Mouse (Mus musculus) forebrain, embryonic 15.5 days (tissue): ENCODE measurements around the gene Ermard. TPM values are rescaled to one million over a fixed set of nuclear protein-coding genes. Genes with fewer than 3 reads are reported as not detected.

Experiments
- ATAC-seq: fragments of 200-750 bp; cut with Nextera tagmentation; replicated peaks from 2 replicates; pipeline ENCODE4 v1.8.0; 2017; ENCODE audit warnings: mild to moderate bottlenecking, moderate TSS enrichment, moderate library complexity
- H3K27ac ChIP-seq: fragments of 300-500 bp; sonication (generic); replicated peaks from 2 replicates; pipeline ENCODE4 v1.5.1; 2015; ENCODE audit warnings: mild to moderate bottlenecking, inconsistent platforms
- H3K27me3 ChIP-seq: fragments of 300-500 bp; sonication (generic); 2 replicates; pipeline ENCODE4 v1.6.1; 2015; ENCODE audit warnings: inconsistent platforms
- H3K36me3 ChIP-seq: fragments of 300-500 bp; sonication (generic); 2 replicates; pipeline ENCODE4 v1.6.1; 2015; ENCODE audit warnings: mild to moderate bottlenecking, inconsistent platforms
- H3K4me1 ChIP-seq: fragments of 300-500 bp; sonication (generic); 2 replicates; pipeline ENCODE4 v1.6.1; 2015; ENCODE audit warnings: inconsistent platforms
- H3K4me2 ChIP-seq: fragments of 300-500 bp; sonication (generic); replicated peaks from 2 replicates; pipeline ENCODE4 v1.6.1; 2015; ENCODE audit warnings: mild to moderate bottlenecking, inconsistent platforms
- H3K4me3 ChIP-seq: fragments of 300-500 bp; sonication (generic); 2 replicates; pipeline ENCODE4 v1.5.1; 2015; ENCODE audit warnings: mild to moderate bottlenecking, inconsistent platforms
- H3K9ac ChIP-seq: fragments of 300-500 bp; sonication (generic); replicated peaks from 2 replicates; pipeline ENCODE4 v1.6.1; 2015; ENCODE audit warnings: mild to moderate bottlenecking, inconsistent platforms
- H3K9me3 ChIP-seq: fragments of 300-500 bp; sonication (generic); 2 replicates; pipeline ENCODE4 v1.6.1; 2016; ENCODE audit warnings: inconsistent platforms
- WGBS: fragments of 180-500 bp; shearing (Covaris S2); methylation state at CpG from one replicate; pipeline ENCODE4 v1.1.7; 2015; ENCODE audit warnings: mixed read lengths; 5-methylcytosine and 5-hydroxymethylcytosine counted together
- polyA plus RNA-seq: library from polyadenylated mRNA; unstranded; fragments of >200 nt; fragmentation: Nextera tagmentation; extraction: Ambion mirVana; gene quantifications from 2 replicates; pipeline ENCODE4 v1.2.1, GENCODE M21; 2015

Gene Ermard
- polyA plus RNA-seq, 1 experiment from 2014 or later: 80.7 TPM

GRCm38 (mm10) chr17:15096853-15097252, 55.8 kb downstream of the Ermard start:
- ATAC-seq: no peak
- H3K4me2 ChIP-seq: no peak overlapping the region
- no peaks in the 10 kb centered on the region for H3K36me3 ChIP-seq
- WGBS: 91% methylated on average over 6 of the region's 6 CpGs
- H3K27ac ChIP-seq: no peak overlapping the region
- H3K9me3 ChIP-seq: no peaks in the 10 kb centered on the region
- H3K9ac ChIP-seq: no peak overlapping the region
- no peak overlapping the region for H3K4me3 ChIP-seq
- peaks cover 4% of the 10 kb centered on the region; the same call in 1 of the 2 replicates for H3K4me1 ChIP-seq
- H3K27me3 ChIP-seq: no peaks in the 10 kb centered on the region

- Histone ChIP-seq H3K4me3 (no peak overlapping the region), H3K27ac (no peak overlapping the region), H3K4me1 (peaks cover under 1% of the 10 kb centered on the region; the same call in 1 of the 2 replicates), H3K27me3 (no peaks in the 10 kb centered on the region), H3K4me2 (no peak overlapping the region), H3K9ac (no peak overlapping the region), H3K9me3 (no peaks in the 10 kb centered on the region), H3K36me3 (no peaks in the 10 kb centered on the region)
- no peak for ATAC-seq
- 93% methylated on average over 1 of the region's 1 CpGs for WGBS
Measured at GRCm38 (mm10) chr17:15098677-15099076, 57.7 kb downstream of the Ermard start.

- H3K27ac ChIP-seq: no peak overlapping the region
- H3K36me3 ChIP-seq: no peaks in the 10 kb centered on the region
- H3K4me3 ChIP-seq: no peak overlapping the region
- no peaks in the 10 kb centered on the region for H3K9me3 ChIP-seq
- H3K9ac ChIP-seq: no peak overlapping the region
- 87% methylated on average over 4 of the region's 4 CpGs for WGBS
- ATAC-seq: no peak
- no peaks in the 10 kb centered on the region for H3K27me3 ChIP-seq
- no peak overlapping the region for H3K4me2 ChIP-seq
- H3K4me1 ChIP-seq: no peaks in the 10 kb centered on the region
Measured at GRCm38 (mm10) chr17:15101355-15101754, 60.3 kb downstream of the Ermard start.

DNA sequence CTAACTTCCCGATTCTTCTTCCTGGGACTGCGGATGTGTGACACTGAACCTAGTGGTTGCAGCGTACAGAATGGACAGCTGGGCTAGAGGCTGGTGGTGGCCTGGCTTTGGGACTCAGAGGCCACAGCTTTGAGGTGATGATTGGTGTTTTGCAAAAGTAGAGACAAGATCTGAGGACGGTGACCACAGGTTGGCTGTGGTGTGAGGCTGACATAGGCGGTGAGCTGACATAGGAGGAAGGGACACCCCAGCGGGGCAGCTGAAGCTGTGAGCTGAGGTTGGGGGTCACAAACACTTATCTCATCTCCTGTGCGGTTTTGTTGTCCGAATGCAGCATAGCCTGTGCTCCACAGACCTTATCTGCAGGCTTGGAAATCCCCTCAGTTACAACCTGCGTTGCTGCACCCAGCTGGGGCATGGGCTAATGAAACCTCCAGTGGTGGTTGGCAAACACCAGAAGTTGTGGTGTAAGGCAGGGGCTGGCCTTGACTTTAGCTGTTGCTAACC, 66.2 kb downstream of the Ermard start:
- no peaks in the 10 kb centered on the region for H3K9me3 ChIP-seq
- no peak for ATAC-seq
- 91% methylated on average over 9 of the region's 9 CpGs for WGBS

GRCm38 (mm10) chr17:15108473-15109441, 67.7 kb downstream of the Ermard start:
- peak overlapping the region; percentile 32 for H3K27ac ChIP-seq

More for the DNA sequence above, 66.2 kb downstream of the Ermard start:
- Histone ChIP-seq H3K4me3 (no peak overlapping the region), H3K27me3 (no peaks in the 10 kb centered on the region), H3K4me2 (no peak overlapping the region), H3K27ac (no peak overlapping the region), H3K4me1 (0 out of 2 replicates have a peak, but pooled peaks cover 12% of the 10 kb centered on the region), H3K36me3 (no peaks in the 10 kb centered on the region), H3K9ac (no peak overlapping the region)

DNA sequence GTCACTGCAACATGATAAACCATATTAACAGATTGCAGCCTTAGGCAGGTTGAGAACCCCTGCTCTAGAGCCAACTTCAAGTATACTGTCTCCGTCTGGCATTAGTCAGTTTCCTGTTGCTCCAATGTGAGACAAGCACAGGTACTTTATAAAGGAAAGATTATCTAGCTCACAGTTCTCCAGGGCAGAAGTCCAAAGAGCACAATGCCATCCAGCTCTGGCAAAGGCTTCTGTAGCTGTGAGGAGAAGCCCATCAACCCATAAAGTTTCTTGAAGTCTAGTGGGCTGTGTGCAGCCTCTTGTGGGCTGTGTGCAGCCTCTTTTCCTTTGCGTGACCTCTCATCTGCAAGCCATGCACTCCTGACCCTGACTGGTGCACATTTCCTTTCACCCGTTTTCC, 74.5 kb downstream of the Ermard start:
- H3K4me3 ChIP-seq: no peak overlapping the region
- H3K9me3 ChIP-seq: no peaks in the 10 kb centered on the region
- H3K27ac ChIP-seq: no peak overlapping the region
- no peaks in the 10 kb centered on the region for H3K36me3 ChIP-seq
- H3K9ac ChIP-seq: no peak overlapping the region
- ATAC-seq: no peak
- H3K27me3 ChIP-seq: no peaks in the 10 kb centered on the region
- WGBS: 90% methylated on average over 3 of the region's 3 CpGs
- no peaks in the 10 kb centered on the region for H3K4me1 ChIP-seq
- H3K4me2 ChIP-seq: no peak overlapping the region

More at GRCm38 (mm10) chr17:15108473-15109441, 67.7 kb downstream of the Ermard start:
- H3K4me2 ChIP-seq: peak overlapping the region; percentile 16
- no peaks in the 10 kb centered on the region for H3K27me3 ChIP-seq
- no peak overlapping the region for H3K4me3 ChIP-seq
- no peaks in the 10 kb centered on the region for H3K36me3 ChIP-seq
- H3K4me1 ChIP-seq: 0 out of 2 replicates have a peak, but pooled peaks cover 12% of the 10 kb centered on the region
- no peak overlapping the region for H3K9ac ChIP-seq
- peak; percentile 73 for ATAC-seq
- H3K9me3 ChIP-seq: no peaks in the 10 kb centered on the region
- 48% methylated on average over 20 of the region's 20 CpGs for WGBS

DNA sequence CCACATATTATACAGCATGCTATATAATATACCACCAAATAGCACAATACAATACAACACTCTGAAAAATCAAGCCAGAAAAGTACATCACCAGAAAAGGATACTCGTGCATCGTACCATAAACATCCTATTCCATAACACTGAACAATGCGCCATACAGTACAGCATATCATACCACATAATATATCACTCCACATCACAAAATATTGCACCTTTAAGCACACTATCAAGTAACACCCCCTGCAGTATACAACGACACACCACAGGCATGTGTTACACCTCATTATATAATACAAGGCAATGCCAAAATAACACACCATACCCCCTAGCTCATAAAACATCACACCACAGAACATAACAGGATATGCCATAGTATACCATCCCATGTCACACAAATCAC, 79.1 kb downstream of the Ermard start:
- 94% methylated on average over 4 of the region's 4 CpGs for WGBS
- no peak overlapping the region for H3K4me2 ChIP-seq
- H3K9me3 ChIP-seq: no peaks in the 10 kb centered on the region
- H3K4me3 ChIP-seq: no peak overlapping the region
- H3K27ac ChIP-seq: no peak overlapping the region
- no peaks in the 10 kb centered on the region for H3K36me3 ChIP-seq
- no peak for ATAC-seq
- H3K4me1 ChIP-seq: no peaks in the 10 kb centered on the region
- no peaks in the 10 kb centered on the region for H3K27me3 ChIP-seq
- H3K9ac ChIP-seq: no peak overlapping the region

- Histone ChIP-seq H3K4me3 (no peak overlapping the region), H3K27ac (no peak overlapping the region), H3K9me3 (no peaks in the 10 kb centered on the region), H3K27me3 (no peaks in the 10 kb centered on the region), H3K4me2 (no peak overlapping the region), H3K4me1 (no peaks in the 10 kb centered on the region), H3K36me3 (no peaks in the 10 kb centered on the region), H3K9ac (no peak overlapping the region)
- no peak for ATAC-seq
- WGBS: 81% methylated on average over 6 of the region's 6 CpGs
Measured at GRCm38 (mm10) chr17:15120569-15120968, 79.6 kb downstream of the Ermard start.

DNA sequence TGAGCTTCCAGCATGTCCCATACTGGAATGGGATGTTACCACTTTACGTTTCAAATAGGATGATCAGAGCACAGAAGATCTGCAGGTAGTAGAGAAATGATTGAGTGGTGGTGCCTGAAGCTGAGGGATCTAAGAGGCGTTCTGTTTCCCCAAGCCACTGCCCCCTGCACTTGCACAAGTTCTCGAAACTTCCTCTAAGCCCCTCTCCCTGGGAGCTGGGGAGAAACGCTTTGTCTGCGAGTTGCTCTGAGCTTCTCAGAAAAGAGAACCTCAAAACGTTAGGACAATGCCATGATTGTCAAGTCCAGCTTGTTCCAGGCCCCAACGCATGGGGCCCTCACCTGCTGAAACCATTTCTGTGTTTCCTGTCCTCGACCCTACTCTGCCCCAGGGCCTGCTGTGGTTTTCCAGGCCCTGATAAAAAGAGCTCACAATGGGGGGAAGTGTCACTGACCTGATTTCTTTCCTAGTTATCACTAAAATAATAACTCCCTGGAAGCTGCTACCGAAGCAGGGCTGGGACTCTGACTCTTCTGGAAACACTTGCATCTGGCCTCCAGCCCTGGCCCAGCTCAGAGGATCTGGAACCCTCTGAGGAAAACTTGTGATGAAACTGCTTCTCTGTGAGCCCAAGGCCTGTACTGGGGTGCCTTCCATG, 88.8 kb downstream of the Ermard start:
- no peak overlapping the region for H3K9ac ChIP-seq
- no peak overlapping the region for H3K27ac ChIP-seq
- no peaks in the 10 kb centered on the region for H3K4me1 ChIP-seq
- 67% methylated on average over 9 of the region's 9 CpGs for WGBS
- H3K36me3 ChIP-seq: no peaks in the 10 kb centered on the region
- H3K27me3 ChIP-seq: no peaks in the 10 kb centered on the region
- no peaks in the 10 kb centered on the region for H3K9me3 ChIP-seq
- no peak overlapping the region for H3K4me3 ChIP-seq
- no peak for ATAC-seq
- H3K4me2 ChIP-seq: no peak overlapping the region

DNA sequence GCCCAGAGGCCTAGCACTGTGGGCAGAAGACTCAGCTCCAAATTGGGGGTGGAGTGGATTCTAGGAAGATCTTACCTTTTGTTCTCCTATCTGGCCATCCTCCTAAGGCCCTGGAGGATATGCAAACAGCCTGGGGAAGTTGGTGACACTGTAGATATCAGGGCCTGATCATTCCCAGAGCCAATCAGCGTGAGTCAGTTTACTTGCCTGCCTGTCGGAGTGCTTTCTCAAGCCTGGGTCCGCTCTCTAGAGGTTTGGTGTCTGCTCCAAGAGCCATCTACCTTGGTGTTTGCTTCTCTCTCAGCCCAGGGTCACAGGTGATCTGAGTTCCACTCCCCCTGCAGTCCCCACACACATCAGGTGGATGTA, 89.3 kb downstream of the Ermard start:
- no peak overlapping the region for H3K27ac ChIP-seq
- no peak overlapping the region for H3K9ac ChIP-seq
- H3K9me3 ChIP-seq: no peaks in the 10 kb centered on the region
- ATAC-seq: no peak
- H3K4me2 ChIP-seq: no peak overlapping the region
- no peaks in the 10 kb centered on the region for H3K4me1 ChIP-seq
- 88% methylated on average over 3 of the region's 3 CpGs for WGBS
- H3K4me3 ChIP-seq: no peak overlapping the region
- no peaks in the 10 kb centered on the region for H3K27me3 ChIP-seq
- H3K36me3 ChIP-seq: no peaks in the 10 kb centered on the region

GRCm38 (mm10) chr17:15134905-15135669, 94.1 kb downstream of the Ermard start:
- H3K4me1 ChIP-seq: no peaks in the 10 kb centered on the region
- H3K4me3 ChIP-seq: no peak overlapping the region
- H3K36me3 ChIP-seq: no peaks in the 10 kb centered on the region
- no peak overlapping the region for H3K9ac ChIP-seq
- ATAC-seq: no peak
- H3K9me3 ChIP-seq: no peaks in the 10 kb centered on the region
- H3K27me3 ChIP-seq: no peaks in the 10 kb centered on the region
- H3K4me2 ChIP-seq: no peak overlapping the region
- no peak overlapping the region for H3K27ac ChIP-seq
- 88% methylated on average over 12 of the region's 12 CpGs for WGBS
